Mouse (Mus musculus) MEL (cell line): ENCODE measurements around the gene Olfr560. TPM values are rescaled to one million over a fixed set of nuclear protein-coding genes. Genes with fewer than 3 reads are reported as not detected.

Experiments
- DNase-seq: peaks from one replicate; pipeline ENCODE4 v3.0.0; 2011; ENCODE audit warnings: low read depth, low spot score
- H3K27ac ChIP-seq: 2 replicates; pipeline ENCODE4 v1.5.1; 2012; ENCODE audit warnings: low read depth, mild to moderate bottlenecking, control low read depth, low read length, moderate library complexity; ENCODE audit not compliant: control insufficient read depth
- H3K27me3 ChIP-seq, 2 experiments: fragments of 150-350 bp in 1 of 2; sonication (generic) in 1 of 2; 2 replicates each; pipeline ENCODE4 v1.6.1; 2012; ENCODE audit warnings: low read length in 2 of 2, mild to moderate bottlenecking in 2 of 2, improper control_type of control experiment in 1 of 2, moderate library complexity in 1 of 2; ENCODE audit not compliant: insufficient read depth in 2 of 2, control insufficient read depth in 1 of 2
- H3K36me3 ChIP-seq, 2 experiments: 2 replicates each; pipeline ENCODE4 v1.6.1; 2012 to 2014; ENCODE audit warnings: low read length in 2 of 2, improper control_type of control experiment in 1 of 2, inconsistent platforms in 1 of 2, mild to moderate bottlenecking in 1 of 2; ENCODE audit not compliant: insufficient read depth in 2 of 2, control insufficient read depth in 1 of 2
- H3K4me1 ChIP-seq, 2 experiments: fragments of 150-350 bp in 1 of 2; sonication (generic) in 1 of 2; 2 replicates each; pipeline ENCODE4 v1.6.1; 2012; ENCODE audit warnings: low read length in 2 of 2, improper control_type of control experiment in 1 of 2, mild to moderate bottlenecking in 1 of 2; ENCODE audit not compliant: insufficient read depth in 2 of 2, control insufficient read depth in 1 of 2
- H3K4me3 ChIP-seq, 2 experiments: fragments of 150-350 bp in 1 of 2; sonication (generic) in 1 of 2; 2 replicates each; pipeline ENCODE4 v1.5.1; 2012; ENCODE audit warnings: low read depth in 2 of 2, low read length in 2 of 2, mild to moderate bottlenecking in 2 of 2, moderate library complexity in 2 of 2, control low read depth in 1 of 2, improper control_type of control experiment in 1 of 2; ENCODE audit not compliant: control insufficient read depth in 1 of 2, insufficient read depth in 1 of 2
- H3K79me2 ChIP-seq: 2 replicates; pipeline ENCODE4 v1.6.1; 2012; ENCODE audit warnings: mild to moderate bottlenecking, low read length, moderate library complexity; ENCODE audit not compliant: control insufficient read depth, poor library complexity, insufficient read depth
- H3K9ac ChIP-seq: 2 replicates; pipeline ENCODE4 v1.6.1; 2012; ENCODE audit warnings: low read depth, mild to moderate bottlenecking, control low read depth, low read length, moderate library complexity; ENCODE audit not compliant: control insufficient read depth, poor library complexity, severe bottlenecking
- H3K9me3 ChIP-seq: fragments of 150-350 bp; sonication (generic); replicated peaks from 2 replicates; pipeline ENCODE4 v1.6.1; 2012; ENCODE audit warnings: mild to moderate bottlenecking, low read length, improper control_type of control experiment, moderate library complexity; ENCODE audit not compliant: insufficient read depth
- BHLHE40 ChIP-seq: IDR thresholded peaks from 2 replicates; pipeline ENCODE4 v1.6.1; 2012; ENCODE audit warnings: low read depth, mild to moderate bottlenecking, inconsistent platforms, low read length, improper control_type of control experiment, borderline replicate concordance
- CHD1 ChIP-seq: IDR thresholded peaks from 2 replicates; pipeline ENCODE4 v1.6.1; 2012; ENCODE audit warnings: low read depth, mild to moderate bottlenecking, inconsistent platforms, low read length, improper control_type of control experiment
- CHD2 ChIP-seq: IDR thresholded peaks from 2 replicates; pipeline ENCODE4 v1.6.1; 2011; ENCODE audit warnings: low read length, improper control_type of control experiment
- CTCF ChIP-seq, 3 experiments: IDR thresholded peaks in 2 of 3; conservative IDR thresholded peaks in 1 of 3; 2 replicates each; pipeline ENCODE4 v1.5.1; 2011 to 2012; ENCODE audit warnings: low read length in 3 of 3, low read depth in 2 of 3, mild to moderate bottlenecking in 2 of 3, improper control_type of control experiment in 1 of 3, inconsistent platforms in 1 of 3, mixed read lengths in 1 of 3, moderate library complexity in 1 of 3; ENCODE audit not compliant: control insufficient read depth in 1 of 3, insufficient read depth in 1 of 3, poor library complexity in 1 of 3, severe bottlenecking in 1 of 3
- ELF1 ChIP-seq: IDR thresholded peaks from 2 replicates; pipeline ENCODE4 v1.6.1; 2014; ENCODE audit warnings: low read depth, mild to moderate bottlenecking, inconsistent platforms, low read length, improper control_type of control experiment, moderate library complexity
- EP300 ChIP-seq, 2 experiments: IDR thresholded peaks; 2 replicates each; pipeline ENCODE4 v1.6.1; 2011; ENCODE audit warnings: improper control_type of control experiment in 2 of 2, low read length in 2 of 2, low read depth in 1 of 2, mild to moderate bottlenecking in 1 of 2
- HCFC1 ChIP-seq: IDR thresholded peaks from 2 replicates; pipeline ENCODE4 v1.6.1; 2012; ENCODE audit warnings: low read depth, mild to moderate bottlenecking, inconsistent platforms, low read length, improper control_type of control experiment, moderate library complexity
- JUND ChIP-seq: IDR thresholded peaks from 2 replicates; pipeline ENCODE4 v1.6.1; 2011; ENCODE audit warnings: low read depth, mild to moderate bottlenecking, improper control_type of control experiment, low read length
- KAT2A ChIP-seq: conservative IDR thresholded peaks from 2 replicates; pipeline ENCODE4 v1.6.1; 2012; ENCODE audit warnings: low read depth, low read length, improper control_type of control experiment, inconsistent platforms
- MAX ChIP-seq: IDR thresholded peaks from 2 replicates; pipeline ENCODE4 v1.6.1; 2011; ENCODE audit warnings: low read length, improper control_type of control experiment
- MYB ChIP-seq: IDR thresholded peaks from 2 replicates; pipeline ENCODE4 v1.6.1; 2011; ENCODE audit warnings: mild to moderate bottlenecking, low read depth, low read length, improper control_type of control experiment
- NELFE ChIP-seq: IDR thresholded peaks from 2 replicates; pipeline ENCODE4 v1.6.1; 2011; ENCODE audit warnings: low read depth, low read length, improper control_type of control experiment
- NRF1 ChIP-seq: IDR thresholded peaks from 2 replicates; pipeline ENCODE4 v1.6.1; 2014; ENCODE audit warnings: low read depth, mild to moderate bottlenecking, inconsistent platforms, low read length, improper control_type of control experiment, moderate library complexity; ENCODE audit not compliant: poor library complexity, insufficient read depth, severe bottlenecking
- POLR2A ChIP-seq, 2 experiments: IDR thresholded peaks; 2 replicates each; pipeline ENCODE4 v1.6.1; 2011 to 2012; ENCODE audit warnings: low read length in 2 of 2, mild to moderate bottlenecking in 2 of 2, control low read depth in 1 of 2, improper control_type of control experiment in 1 of 2, low read depth in 1 of 2, moderate library complexity in 1 of 2; ENCODE audit not compliant: control insufficient read depth in 1 of 2, insufficient read depth in 1 of 2, poor library complexity in 1 of 2
- POLR2AphosphoS2 ChIP-seq: IDR thresholded peaks from 2 replicates; pipeline ENCODE4 v1.6.1; 2011; ENCODE audit warnings: low read length, improper control_type of control experiment
- POLR2AphosphoS5 ChIP-seq: IDR thresholded peaks from 2 replicates; pipeline ENCODE4 v1.6.1; 2012; ENCODE audit warnings: low read depth, borderline replicate concordance, mild to moderate bottlenecking, inconsistent platforms, low read length, moderate library complexity, mixed read lengths
- RCOR1 ChIP-seq: IDR thresholded peaks from 2 replicates; pipeline ENCODE4 v1.6.1; 2012; ENCODE audit warnings: low read depth, mild to moderate bottlenecking, inconsistent platforms, low read length, improper control_type of control experiment
- TBP ChIP-seq: IDR thresholded peaks from 2 replicates; pipeline ENCODE4 v1.8.0; 2011; ENCODE audit warnings: low read depth, low read length, improper control_type of control experiment
- UBTF ChIP-seq: IDR thresholded peaks from 2 replicates; pipeline ENCODE4 v1.6.1; 2012; ENCODE audit warnings: low read depth, mild to moderate bottlenecking, inconsistent platforms, low read length, improper control_type of control experiment, moderate library complexity, borderline replicate concordance; ENCODE audit not compliant: insufficient read depth
- ZC3H11A ChIP-seq: IDR thresholded peaks from 2 replicates; pipeline ENCODE4 v1.6.1; 2012; ENCODE audit warnings: low read depth, mild to moderate bottlenecking, inconsistent platforms, low read length, improper control_type of control experiment
- ZKSCAN1 ChIP-seq: IDR thresholded peaks from 2 replicates; pipeline ENCODE4 v1.6.1; 2012; ENCODE audit warnings: low read depth, mild to moderate bottlenecking, inconsistent platforms, low read length, improper control_type of control experiment, moderate library complexity
- ZMIZ1 ChIP-seq: IDR thresholded peaks from 2 replicates; pipeline ENCODE4 v1.6.1; 2012; ENCODE audit warnings: low read depth, mild to moderate bottlenecking, inconsistent platforms, low read length, improper control_type of control experiment, moderate library complexity
- polyA plus RNA-seq, 2 experiments: library from polyadenylated mRNA; stranded (reverse) in 1 of 2; unstranded in 1 of 2; fragments of >175 nt in 1 of 2; fragments of >200 nt in 1 of 2; gene quantifications; 2 replicates each; pipeline versions ENCODE4 v1.2.1 to v1.2.4; 2012; ENCODE audit warnings: low replicate concordance in 2 of 2, low read depth in 1 of 2; ENCODE audit not compliant: insufficient read length in 2 of 2, insufficient read depth in 1 of 2, missing spikeins in 1 of 2
- total RNA-seq: library from RNA; depleted of rRNA; stranded (reverse); fragments of 300-350 nt; gene quantifications from 2 replicates; pipeline ENCODE4 v1.2.3, GENCODE M21; 2012

Gene Olfr560
- total and polyA plus RNA-seq, 3 experiments = not detected

GRCm38 (mm10) chr7:102737705-102738104 lies 21.5 kb downstream of the Olfr560 start:
- Histone ChIP-seq H3K4me1 (no peaks in the 10 kb centered on the region), H3K9ac (no peak overlapping the region), H3K27ac (no peak overlapping the region), H3K27me3 (no peaks in the 10 kb centered on the region), H3K79me2 (no peaks in the 10 kb centered on the region), H3K36me3 (no peaks in the 10 kb centered on the region), H3K9me3 (no peaks in the 10 kb centered on the region), H3K4me3 (no peak overlapping the region)
- no peak for DNase-seq
- TF ChIP-seq EP300 (IDR thresholded peaks at IDR 0.05; ENCODE audit: low read depth in 1 of 2, low read length in 2 of 2) (no peak), TBP (no peak), ZKSCAN1 (no peak), ZC3H11A (no peak), CHD1 (no peak), HCFC1 (no peak), JUND (no peak), MYB (no peak), POLR2AphosphoS2 (no peak), UBTF (no peak), KAT2A (no peak), POLR2AphosphoS5 (no peak), NELFE (no peak), NRF1 (no peak), CHD2 (no peak)

GRCm38 (mm10) chr7:102733793-102734192 lies 25.4 kb downstream of the Olfr560 start:
- H3K9ac ChIP-seq = no peak overlapping the region
- DNase-seq = no peak

More at GRCm38 (mm10) chr7:102733793-102734192, 25.4 kb downstream of the Olfr560 start:
- Histone ChIP-seq H3K79me2 (no peaks in the 10 kb centered on the region), H3K27me3 (no peaks in the 10 kb centered on the region), H3K4me1 (no peaks in the 10 kb centered on the region), H3K4me3 (no peak overlapping the region), H3K27ac (no peak overlapping the region), H3K9me3 (no peaks in the 10 kb centered on the region), H3K36me3 (no peaks in the 10 kb centered on the region)
- TF ChIP-seq MAX (no peak), RCOR1 (no peak), ELF1 (no peak), POLR2AphosphoS5 (no peak), NRF1 (no peak), CHD1 (no peak), BHLHE40 (no peak), POLR2A (IDR thresholded peaks at IDR 0.05; ENCODE audit: control insufficient read depth in 1 of 2, insufficient read depth in 1 of 2, low read depth in 1 of 2, low read length in 2 of 2, poor library complexity in 1 of 2) (no peak), CTCF (IDR thresholded peaks at IDR 0.05 in 2 of 3, conservative IDR thresholded peaks at IDR 0.05 in 1 of 3; ENCODE audit: control insufficient read depth in 1 of 3, insufficient read depth in 1 of 3, low read depth in 2 of 3, low read length in 3 of 3, poor library complexity in 1 of 3, severe bottlenecking in 1 of 3) (no peak), KAT2A (no peak), ZMIZ1 (no peak), UBTF (no peak)
